Mouse (Mus musculus): ENCODE data around the gene Rnf224. TPM values are rescaled to one million over a fixed set of nuclear protein-coding genes. Genes with fewer than 3 reads are reported as not detected.

Rnf224 gene
- total and polyA plus RNA-seq, 2 experiments from 2014 or later = not detected

DNA sequence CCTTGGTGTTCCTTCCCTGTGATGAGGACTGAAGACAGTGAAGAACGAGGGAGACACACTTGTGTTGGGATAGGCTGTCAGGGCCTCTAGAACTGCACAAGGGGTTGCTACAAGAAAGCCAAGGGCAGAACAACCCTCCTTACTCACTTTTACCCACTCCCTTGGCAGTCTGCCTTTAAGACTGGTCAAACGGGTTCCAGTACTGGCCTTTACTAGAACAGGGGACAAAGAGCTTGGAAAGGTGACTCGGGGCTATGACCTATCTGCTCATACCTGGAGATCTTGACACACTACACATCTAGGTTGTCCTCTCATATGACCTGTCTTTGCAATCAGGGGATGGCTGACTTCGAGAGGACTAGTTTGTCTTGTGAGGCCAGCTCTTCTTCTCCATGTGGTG, 935 bp upstream of the Rnf224 start:
- Histone ChIP-seq H3K36me3 (replicated peaks; ENCODE audit: control insufficient read depth, insufficient read depth, low read length) (no peaks in the 10 kb centered on the region), H3K4me2 (ENCODE audit: low read depth, low read length) (no peak overlapping the region), H3K4me3 (ENCODE audit: low read depth, low read length) (no peak overlapping the region), H3K4me1 (ENCODE audit: control insufficient read depth, insufficient read depth) (peaks cover 7% of the 10 kb centered on the region), H3K27me3 (ENCODE audit: control insufficient read depth, insufficient read depth, low read length) (peaks cover 41% of the 10 kb centered on the region), H3K27ac (ENCODE audit: low read depth) (no peak overlapping the region), H3K9ac (replicated peaks; ENCODE audit: low read depth, low read length) (no peak overlapping the region), H3K9me3 (replicated peaks; ENCODE audit: control insufficient read depth, low read length) (no peaks in the 10 kb centered on the region)
- TF ChIP-seq EP300 (IDR thresholded peaks at IDR 0.05; ENCODE audit: low read depth) = no peak
- TF ChIP-seq CTCF (IDR thresholded peaks at IDR 0.05; ENCODE audit: low read depth) = no peak
- DNase-seq (ENCODE audit: low spot score) (no peak), ATAC-seq (ENCODE audit: insufficient read depth, low read depth) (no peak)
- 47% methylated on average over 4 of the region's 4 CpGs for WGBS

DNA sequence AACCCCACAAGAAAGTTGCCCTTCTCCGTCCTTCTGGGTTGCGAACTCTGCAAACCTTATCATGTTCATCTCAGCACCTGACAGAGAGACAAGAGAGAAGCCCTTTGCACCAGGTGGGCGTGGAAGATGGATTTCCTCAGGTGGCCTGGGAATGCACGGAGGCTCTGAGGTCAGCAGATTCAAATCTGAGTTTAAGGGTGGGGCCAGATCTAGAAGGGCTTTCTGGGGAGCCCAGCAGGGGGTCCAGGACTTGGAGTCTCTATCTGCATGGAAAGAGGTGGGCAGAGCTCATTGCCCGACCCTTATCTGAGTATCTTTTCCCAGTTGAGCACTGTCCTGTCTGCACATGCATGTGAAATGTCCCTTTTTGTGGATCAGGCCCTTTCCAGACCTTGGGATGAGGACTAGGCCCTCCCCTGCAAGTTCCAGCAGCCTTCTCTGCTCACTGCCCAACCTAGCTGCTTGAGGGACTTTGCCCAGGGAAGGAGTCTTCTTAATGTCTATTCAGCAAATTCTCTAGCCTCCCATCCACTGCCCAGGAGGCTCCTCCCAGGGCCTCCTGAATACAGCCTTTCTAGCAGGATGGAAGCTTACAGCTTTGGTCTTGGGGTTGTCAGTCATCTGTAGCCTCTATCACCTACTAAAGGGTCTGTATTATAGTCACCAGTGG, 1.9 kb downstream of the Rnf224 start:
- Histone ChIP-seq H3K4me3 (ENCODE audit: low read depth, low read length) (no peak overlapping the region), H3K9me3 (replicated peaks; ENCODE audit: control insufficient read depth, low read length) (no peaks in the 10 kb centered on the region), H3K27ac (ENCODE audit: low read depth) (no peak overlapping the region), H3K27me3 (ENCODE audit: control insufficient read depth, insufficient read depth, low read length) (peaks cover 20% of the 10 kb centered on the region), H3K9ac (replicated peaks; ENCODE audit: low read depth, low read length) (no peak overlapping the region), H3K4me1 (ENCODE audit: control insufficient read depth, insufficient read depth) (no peaks in the 10 kb centered on the region), H3K4me2 (ENCODE audit: low read depth, low read length) (no peak overlapping the region), H3K36me3 (replicated peaks; ENCODE audit: control insufficient read depth, insufficient read depth, low read length) (no peaks in the 10 kb centered on the region)
- TF ChIP-seq CTCF (IDR thresholded peaks at IDR 0.05; ENCODE audit: low read depth) = no peak
- TF ChIP-seq EP300 (IDR thresholded peaks at IDR 0.05; ENCODE audit: low read depth) = no peak
- ATAC-seq (ENCODE audit: insufficient read depth, low read depth) (no peak), DNase-seq (ENCODE audit: low spot score) (no peak)
- 49% methylated on average over 5 of the region's 5 CpGs for WGBS

DNA sequence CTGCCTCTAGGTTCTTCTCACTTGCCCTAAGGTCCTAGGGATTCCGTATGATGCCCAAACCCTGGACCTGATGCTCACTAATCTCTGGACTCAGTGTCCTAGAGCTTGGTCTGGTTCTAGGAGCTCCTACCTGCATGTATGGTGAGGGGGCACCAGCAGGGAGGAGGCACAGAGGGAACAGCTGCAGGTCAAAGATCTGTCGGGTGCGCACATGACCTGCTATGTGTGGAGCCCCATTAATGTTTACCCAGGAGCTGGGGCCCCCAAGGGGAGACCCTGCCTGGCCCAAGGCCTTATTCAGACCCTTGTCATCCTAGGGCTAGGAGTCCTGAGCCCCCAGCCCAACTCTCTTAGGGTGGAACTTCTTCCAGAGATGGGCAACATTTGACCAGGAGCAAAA, 2.5 kb downstream of the Rnf224 start, which contains the start of gene Slc34a3:
Gene Slc34a3 (minus strand): TSS at position 315 of the 400 bp plus-strand sequence.
- H3K36me3 ChIP-seq (replicated peaks; ENCODE audit: control insufficient read depth, insufficient read depth, low read length) = no peaks in the 10 kb centered on the region
- no peak within 1 kb of the TSS for H3K4me2 ChIP-seq (ENCODE audit: low read depth, low read length)
- DNase-seq (ENCODE audit: low spot score) (no peak), ATAC-seq (ENCODE audit: insufficient read depth, low read depth) (no peak)
- peaks cover 15% of the 10 kb centered on the region; the same call in 1 of the 2 replicates for H3K27me3 ChIP-seq (ENCODE audit: control insufficient read depth, insufficient read depth, low read length)
- no peak for TF ChIP-seq EP300 (IDR thresholded peaks at IDR 0.05; ENCODE audit: low read depth)
- no peak for TF ChIP-seq CTCF (IDR thresholded peaks at IDR 0.05; ENCODE audit: low read depth)
- H3K9me3 ChIP-seq (replicated peaks; ENCODE audit: control insufficient read depth, low read length) = no peaks in the 10 kb centered on the region
- H3K9ac ChIP-seq (replicated peaks; ENCODE audit: low read depth, low read length) = no peak within 1 kb of the TSS
- H3K4me3 ChIP-seq (ENCODE audit: low read depth, low read length) = no peak within 1 kb of the TSS
- H3K4me1 ChIP-seq (ENCODE audit: control insufficient read depth, insufficient read depth) = no peaks in the 10 kb centered on the region
- 64% methylated on average over 3 of the region's 3 CpGs for WGBS
- no peak within 1 kb of the TSS for H3K27ac ChIP-seq (ENCODE audit: low read depth)

DNA sequence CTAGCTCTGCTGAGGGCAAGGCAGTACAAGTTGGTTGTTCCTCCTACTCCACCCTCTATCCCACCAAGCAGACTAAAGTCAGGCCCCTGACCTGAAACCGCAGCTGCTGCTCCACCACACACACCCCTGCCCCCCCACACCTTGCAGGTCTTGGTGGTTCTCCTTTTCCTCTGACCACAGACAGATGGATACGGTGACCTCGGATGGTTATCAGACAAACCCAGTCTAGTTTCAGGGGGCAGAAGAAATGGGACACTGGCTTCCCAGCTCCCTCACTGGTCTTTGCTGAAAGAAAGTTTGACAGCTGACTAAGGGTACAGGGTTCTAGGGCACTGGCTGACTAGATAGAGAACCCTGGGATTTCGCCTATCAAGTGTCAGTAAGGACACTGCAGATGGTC, 3.2 kb downstream of the Rnf224 start:
- H3K4me2 ChIP-seq (ENCODE audit: low read depth, low read length) = no peak overlapping the region
- H3K9ac ChIP-seq (replicated peaks; ENCODE audit: low read depth, low read length) = no peak overlapping the region
- ATAC-seq (ENCODE audit: insufficient read depth, low read depth) = no peak
- WGBS = 71% methylated on average over 4 of the region's 4 CpGs
- no peaks in the 10 kb centered on the region for H3K36me3 ChIP-seq (replicated peaks; ENCODE audit: control insufficient read depth, insufficient read depth, low read length)
- TF ChIP-seq CTCF (IDR thresholded peaks at IDR 0.05; ENCODE audit: low read depth) = no peak
- TF ChIP-seq EP300 (IDR thresholded peaks at IDR 0.05; ENCODE audit: low read depth) = no peak
- no peak overlapping the region for H3K27ac ChIP-seq (ENCODE audit: low read depth)
- H3K4me1 ChIP-seq (ENCODE audit: control insufficient read depth, insufficient read depth) = peaks cover 3% of the 10 kb centered on the region; the same call in 1 of the 2 replicates
- H3K27me3 ChIP-seq (ENCODE audit: control insufficient read depth, insufficient read depth, low read length) = peaks cover 12% of the 10 kb centered on the region; the same call in 1 of the 2 replicates
- no peak overlapping the region for H3K4me3 ChIP-seq (ENCODE audit: low read depth, low read length)
- DNase-seq (ENCODE audit: low spot score) = no peak
- no peaks in the 10 kb centered on the region for H3K9me3 ChIP-seq (replicated peaks; ENCODE audit: control insufficient read depth, low read length)

DNA sequence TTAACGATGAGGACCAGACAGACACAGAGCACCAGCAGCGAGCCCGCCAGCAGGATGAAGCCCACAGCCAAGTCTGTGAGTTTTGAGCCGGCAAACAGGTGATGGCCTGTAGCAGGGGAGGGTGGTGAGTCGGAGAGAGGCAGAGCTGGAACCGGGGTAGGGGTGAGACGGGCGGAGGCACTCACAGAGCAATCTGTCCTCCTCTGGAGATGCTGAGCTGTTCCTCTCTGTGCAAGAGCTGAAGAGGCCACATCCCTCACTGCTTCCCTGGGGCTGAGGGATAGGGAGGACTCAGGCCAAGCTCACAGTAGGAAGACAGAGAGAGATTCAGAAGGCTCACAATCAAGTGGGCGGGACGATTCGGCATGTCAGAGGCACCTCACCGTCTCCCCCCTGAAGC, 5.5 kb downstream of the Rnf224 start:
- TF ChIP-seq CTCF (IDR thresholded peaks at IDR 0.05; ENCODE audit: low read depth) = no peak
- TF ChIP-seq EP300 (IDR thresholded peaks at IDR 0.05; ENCODE audit: low read depth) = no peak
- H3K4me3 ChIP-seq (ENCODE audit: low read depth, low read length) = no peak overlapping the region
- ATAC-seq (ENCODE audit: insufficient read depth, low read depth) (no peak), DNase-seq (ENCODE audit: low spot score) (no peak)
- peaks cover 9% of the 10 kb centered on the region for H3K4me1 ChIP-seq (ENCODE audit: control insufficient read depth, insufficient read depth)
- no peaks in the 10 kb centered on the region for H3K9me3 ChIP-seq (replicated peaks; ENCODE audit: control insufficient read depth, low read length)
- no peak overlapping the region for H3K9ac ChIP-seq (replicated peaks; ENCODE audit: low read depth, low read length)
- H3K36me3 ChIP-seq (replicated peaks; ENCODE audit: control insufficient read depth, insufficient read depth, low read length) = no peaks in the 10 kb centered on the region
- WGBS = 47% methylated on average over 12 of the region's 12 CpGs
- peaks cover 9% of the 10 kb centered on the region; the same call in 1 of the 2 replicates for H3K27me3 ChIP-seq (ENCODE audit: control insufficient read depth, insufficient read depth, low read length)
- H3K27ac ChIP-seq (ENCODE audit: low read depth) = no peak overlapping the region
- no peak overlapping the region for H3K4me2 ChIP-seq (ENCODE audit: low read depth, low read length)

DNA sequence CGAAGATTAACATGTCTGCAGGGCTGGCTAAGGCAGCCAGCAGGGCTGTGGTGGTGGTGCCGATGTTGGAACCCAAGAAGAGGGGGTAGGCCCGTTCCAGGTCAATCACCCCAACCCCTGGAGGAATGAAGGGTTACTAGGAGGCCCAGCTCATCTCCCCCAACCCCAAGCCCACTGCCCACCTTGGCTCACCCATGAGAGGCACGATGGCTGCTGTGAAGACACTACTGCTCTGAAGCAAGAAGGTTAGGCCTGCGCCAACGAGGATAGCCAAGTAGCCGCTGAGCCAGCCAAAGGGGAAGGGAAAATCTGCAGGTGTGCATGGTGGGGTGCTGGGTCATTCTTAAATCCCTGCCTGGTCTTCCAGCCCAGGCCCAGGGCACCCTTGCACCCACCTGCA, 6.0 kb downstream of the Rnf224 start:
- no peaks in the 10 kb centered on the region for H3K9me3 ChIP-seq (replicated peaks; ENCODE audit: control insufficient read depth, low read length)
- H3K36me3 ChIP-seq (replicated peaks; ENCODE audit: control insufficient read depth, insufficient read depth, low read length) = no peaks in the 10 kb centered on the region
- WGBS = 62% methylated on average over 7 of the region's 7 CpGs
- H3K9ac ChIP-seq (replicated peaks; ENCODE audit: low read depth, low read length) = no peak overlapping the region
- H3K27me3 ChIP-seq (ENCODE audit: control insufficient read depth, insufficient read depth, low read length) = peaks cover 8% of the 10 kb centered on the region; the same call in 1 of the 2 replicates
- H3K4me1 ChIP-seq (ENCODE audit: control insufficient read depth, insufficient read depth) = peaks cover 13% of the 10 kb centered on the region
- DNase-seq (ENCODE audit: low spot score) = no peak
- H3K4me2 ChIP-seq (ENCODE audit: low read depth, low read length) = no peak overlapping the region
- TF ChIP-seq EP300 (IDR thresholded peaks at IDR 0.05; ENCODE audit: low read depth) (no peak), CTCF (IDR thresholded peaks at IDR 0.05; ENCODE audit: low read depth) (no peak)
- ATAC-seq (ENCODE audit: insufficient read depth, low read depth) = no peak
- H3K4me3 ChIP-seq (ENCODE audit: low read depth, low read length) = no peak overlapping the region
- H3K27ac ChIP-seq (ENCODE audit: low read depth) = no peak overlapping the region

Data from heart, postnatal 0 days (tissue).